Mouse (Mus musculus): ENCODE measurements at regions not wholly inside any gene's neighbourhood (a gene's known extent, or its start where the extent isn't known, plus 50 kb on each side); places are given as distances from the start of the nearest gene placed in this dataset.

GRCm38 (mm10) chr8:89097396-89097795 is 53.4 kb upstream of the Sall1 start:
- DNase-seq (ENCODE audit: low spot score): no peak
